Mouse (Mus musculus): Measurements from ENCODE around the gene Pam16. TPM values are rescaled to one million over a fixed set of nuclear protein-coding genes. Genes with fewer than 3 reads are reported as not detected.
A peak's percentile ranks its signal among the peaks of the same experiment; 100 is the strongest.

Gene Pam16
- total RNA-seq (2021): 10 to 100 TPM; 72.1 to 86.6 TPM
- long read RNA-seq, experiment 1, transcript Pam16-201 (5 exons, 596 nt): major isoform, 39 of 43 reads
- long read RNA-seq, experiment 1, partial matches to known transcripts: 1 of 43 reads
- long read RNA-seq, experiment 1, other reads (novel, unspliced or antisense): 3 of 43 reads
- long read RNA-seq, experiment 2, transcript Pam16-201 (5 exons, 596 nt): major isoform, 39 of 42 reads
- long read RNA-seq, experiment 2, partial matches to known transcripts: 1 of 42 reads
- long read RNA-seq, experiment 2, other reads (novel, unspliced or antisense): 2 of 42 reads

- peak; percentile 90 to 91 for DNase-seq (ENCODE audit: low spot score in 2 of 2)
Observed at GRCm38 (mm10) chr16:4624481-4625110, at the start of gene Pam16. Gene Pam16, minus strand, starts transcription at chr16:4624988.

GRCm38 (mm10) chr16:4674091-4674490 is 49.3 kb upstream of the Pam16 start:
- no peak for DNase-seq (ENCODE audit: low spot score in 2 of 2)

- no peak for DNase-seq (ENCODE audit: low spot score in 2 of 2)
Observed at GRCm38 (mm10) chr16:4670317-4670716, 45.5 kb upstream of the Pam16 start.

GRCm38 (mm10) chr16:4667190-4667808 is 42.5 kb upstream of the Pam16 start:
- DNase-seq (ENCODE audit: low spot score in 2 of 2): peak; percentile 88 to 97

GRCm38 (mm10) chr16:4665726-4666125 is 40.9 kb upstream of the Pam16 start:
- DNase-seq (ENCODE audit: low spot score in 2 of 2): no peak

- no peak for DNase-seq (ENCODE audit: low spot score in 2 of 2)
Observed at GRCm38 (mm10) chr16:4663806-4664205, 39.0 kb upstream of the Pam16 start.

GRCm38 (mm10) chr16:4661605-4662004 is 36.8 kb upstream of the Pam16 start:
- no peak for DNase-seq (ENCODE audit: low spot score in 2 of 2)

GRCm38 (mm10) chr16:4659326-4659725 is 34.5 kb upstream of the Pam16 start:
- DNase-seq (ENCODE audit: low spot score in 2 of 2): no peak

- peak; percentile 66 to 73 for DNase-seq (ENCODE audit: low spot score in 2 of 2)
Observed at GRCm38 (mm10) chr16:4658781-4659245, 34.0 kb upstream of the Pam16 start.

- DNase-seq (ENCODE audit: low spot score in 2 of 2): no peak
Observed at GRCm38 (mm10) chr16:4656571-4657081, 31.8 kb upstream of the Pam16 start.

- DNase-seq (ENCODE audit: low spot score in 2 of 2): no peak
Observed at GRCm38 (mm10) chr16:4655764-4656570, 31.2 kb upstream of the Pam16 start.

- no peak for DNase-seq (ENCODE audit: low spot score in 2 of 2)
Observed at GRCm38 (mm10) chr16:4655251-4655734, 30.5 kb upstream of the Pam16 start.

- DNase-seq (ENCODE audit: low spot score in 2 of 2): no peak
Observed at GRCm38 (mm10) chr16:4654706-4655105, 29.9 kb upstream of the Pam16 start.

GRCm38 (mm10) chr16:4652707-4653416 is 28.1 kb upstream of the Pam16 start:
- DNase-seq (ENCODE audit: low spot score in 2 of 2): no peak

GRCm38 (mm10) chr16:4651624-4652023 is 26.8 kb upstream of the Pam16 start:
- no peak for DNase-seq (ENCODE audit: low spot score in 2 of 2)

- DNase-seq (ENCODE audit: low spot score in 2 of 2): no peak
Observed at GRCm38 (mm10) chr16:4651081-4651480, 26.3 kb upstream of the Pam16 start.

GRCm38 (mm10) chr16:4650161-4650560 is 25.4 kb upstream of the Pam16 start:
- no peak for DNase-seq (ENCODE audit: low spot score in 2 of 2)

- DNase-seq (ENCODE audit: low spot score in 2 of 2): no peak
Observed at GRCm38 (mm10) chr16:4649692-4650091, 24.9 kb upstream of the Pam16 start.

- DNase-seq (ENCODE audit: low spot score in 2 of 2): no peak
Observed at GRCm38 (mm10) chr16:4649211-4649610, 24.4 kb upstream of the Pam16 start.

- DNase-seq (ENCODE audit: low spot score in 2 of 2): no peak
Observed at GRCm38 (mm10) chr16:4648416-4649023, 23.7 kb upstream of the Pam16 start.

Measured in left cerebral cortex, adult 18-20 months (tissue).